Mouse (Mus musculus) thymus, postnatal 0 days (tissue): Measurements from ENCODE around the gene Sdc1. TPM values are rescaled to one million over a fixed set of nuclear protein-coding genes. Genes with fewer than 3 reads are reported as not detected.
A peak's percentile ranks its signal among the peaks of the same experiment; 100 is the strongest.

Experiments
- DNase-seq: peaks from one replicate; pipeline ENCODE4 v3.0.0-alpha.2; 2015; ENCODE audit warnings: low spot score
- polyA plus RNA-seq: library from polyadenylated mRNA; unstranded; fragments of >200 nt; fragmentation: Nextera tagmentation; extraction: Ambion mirVana; gene quantifications from 2 replicates; pipeline ENCODE4 v1.2.1, GENCODE M21; 2015

The Sdc1 gene
- 16.2 TPM in 2 replicates for polyA plus RNA-seq

GRCm38 (mm10) chr12:8770946-8771843 lies at the start of gene Sdc1:
Gene Sdc1, plus strand, starts transcription at chr12:8771323.
- DNase-seq: peak; percentile 47

- no peak for DNase-seq
Observed at GRCm38 (mm10) chr12:8726890-8727289, 44.2 kb upstream of the Sdc1 start.

- DNase-seq: no peak
Observed at GRCm38 (mm10) chr12:8728739-8729138, 42.4 kb upstream of the Sdc1 start.

GRCm38 (mm10) chr12:8753654-8754053 lies 17.5 kb upstream of the Sdc1 start:
- no peak for DNase-seq

- no peak for DNase-seq
Observed at GRCm38 (mm10) chr12:8754116-8754515, 17.0 kb upstream of the Sdc1 start.

- no peak for DNase-seq
Observed at GRCm38 (mm10) chr12:8758029-8758428, 13.1 kb upstream of the Sdc1 start.

GRCm38 (mm10) chr12:8759115-8759514 lies 12.0 kb upstream of the Sdc1 start:
- no peak for DNase-seq

- no peak for DNase-seq
Observed at GRCm38 (mm10) chr12:8759779-8760178, 11.3 kb upstream of the Sdc1 start.

GRCm38 (mm10) chr12:8760561-8760960 lies 10.6 kb upstream of the Sdc1 start:
- no peak for DNase-seq

GRCm38 (mm10) chr12:8761058-8761457 lies 10.1 kb upstream of the Sdc1 start:
- DNase-seq: no peak

GRCm38 (mm10) chr12:8762667-8763066 lies 8.5 kb upstream of the Sdc1 start:
- DNase-seq: peak; percentile 33

- no peak for DNase-seq
Observed at GRCm38 (mm10) chr12:8764221-8764930, 6.7 kb upstream of the Sdc1 start.

- DNase-seq: no peak
Observed at GRCm38 (mm10) chr12:8771844-8772380, 789 bp downstream of the Sdc1 start.

- peak; percentile 39 for DNase-seq
Observed at GRCm38 (mm10) chr12:8772451-8773143, 1.5 kb downstream of the Sdc1 start.

GRCm38 (mm10) chr12:8773336-8773735 lies 2.2 kb downstream of the Sdc1 start:
- DNase-seq: no peak

GRCm38 (mm10) chr12:8774183-8774582 lies 3.1 kb downstream of the Sdc1 start:
- no peak for DNase-seq

GRCm38 (mm10) chr12:8776206-8776605 lies 5.1 kb downstream of the Sdc1 start:
- no peak for DNase-seq

GRCm38 (mm10) chr12:8776741-8777140 lies 5.6 kb downstream of the Sdc1 start:
- DNase-seq: no peak

- no peak for DNase-seq
Observed at GRCm38 (mm10) chr12:8778106-8778505, 7.0 kb downstream of the Sdc1 start.

- DNase-seq: no peak
Observed at GRCm38 (mm10) chr12:8779851-8780250, 8.7 kb downstream of the Sdc1 start.

- peak; percentile 50 for DNase-seq
Observed at GRCm38 (mm10) chr12:8781121-8781520, 10.0 kb downstream of the Sdc1 start.
